Mouse (Mus musculus) bone marrow macrophage, adult 2 months (primary cell): ENCODE measurements around the gene Cep295nl.

ENCODE experiments used
- CTCF ChIP-seq: IDR thresholded peaks from 2 replicates; pipeline ENCODE4 v1.5.1; 2012; ENCODE audit warnings: low read depth, mild to moderate bottlenecking, low read length, moderate library complexity
- POLR2A ChIP-seq: IDR thresholded peaks from 2 replicates; pipeline ENCODE4 v1.6.1; 2012; ENCODE audit warnings: mild to moderate bottlenecking, low read depth, low read length, borderline replicate concordance

GRCm38 (mm10) chr11:118347911-118348310, 5.6 kb upstream of the Cep295nl start:
- no peak for TF ChIP-seq CTCF
- TF ChIP-seq POLR2A, result no peak
